Mouse (Mus musculus) testis, postnatal 10 days (tissue): ENCODE results near the gene Rptor.

Experiments
- DNase-seq: peaks from one replicate; pipeline ENCODE4 v3.0.0; 2021; ENCODE audit warnings: low spot score

The Rptor gene

DNA sequence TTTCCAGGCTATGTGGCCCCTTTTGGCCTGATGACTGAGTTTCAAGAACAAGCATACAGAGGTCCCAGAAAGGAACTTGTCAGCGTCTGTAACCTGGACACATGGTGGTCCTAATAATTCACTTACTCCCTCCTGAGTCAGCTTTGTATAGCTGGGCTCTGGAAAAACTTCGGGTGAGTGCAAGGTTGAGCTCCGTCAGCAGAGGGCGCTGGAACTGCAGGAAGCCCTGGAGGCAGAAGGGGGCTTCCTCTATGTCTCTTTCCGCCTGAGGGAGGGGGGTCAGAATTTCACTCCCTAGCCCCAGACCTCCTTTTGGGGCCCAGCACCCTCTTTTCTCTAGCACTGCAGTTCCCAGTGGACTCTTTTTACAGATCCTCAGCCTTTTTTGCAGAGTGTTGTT is 306.7 kb downstream of the Rptor start:
- DNase-seq, result peak; percentile 90

DNA sequence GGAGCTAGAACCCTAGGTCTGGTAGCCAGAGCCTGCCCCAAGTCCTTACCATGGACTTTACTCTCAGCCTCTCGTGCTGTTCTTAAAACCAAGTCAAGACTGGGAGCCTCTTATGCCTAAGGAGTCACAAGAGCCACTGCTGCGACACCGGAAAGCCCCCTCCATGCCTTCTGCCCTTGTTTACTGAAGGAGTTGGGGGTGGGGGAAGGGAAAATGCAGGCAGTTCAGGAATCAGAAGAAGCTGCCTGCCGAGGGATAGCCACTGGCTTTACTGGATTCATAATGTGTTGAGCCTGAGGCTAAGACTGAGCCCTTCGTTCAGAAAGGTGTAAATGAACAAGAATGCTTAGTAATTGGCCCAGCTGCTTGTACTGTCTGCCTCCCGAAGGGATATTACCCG is 310.1 kb downstream of the Rptor start:
- no peak for DNase-seq

DNA sequence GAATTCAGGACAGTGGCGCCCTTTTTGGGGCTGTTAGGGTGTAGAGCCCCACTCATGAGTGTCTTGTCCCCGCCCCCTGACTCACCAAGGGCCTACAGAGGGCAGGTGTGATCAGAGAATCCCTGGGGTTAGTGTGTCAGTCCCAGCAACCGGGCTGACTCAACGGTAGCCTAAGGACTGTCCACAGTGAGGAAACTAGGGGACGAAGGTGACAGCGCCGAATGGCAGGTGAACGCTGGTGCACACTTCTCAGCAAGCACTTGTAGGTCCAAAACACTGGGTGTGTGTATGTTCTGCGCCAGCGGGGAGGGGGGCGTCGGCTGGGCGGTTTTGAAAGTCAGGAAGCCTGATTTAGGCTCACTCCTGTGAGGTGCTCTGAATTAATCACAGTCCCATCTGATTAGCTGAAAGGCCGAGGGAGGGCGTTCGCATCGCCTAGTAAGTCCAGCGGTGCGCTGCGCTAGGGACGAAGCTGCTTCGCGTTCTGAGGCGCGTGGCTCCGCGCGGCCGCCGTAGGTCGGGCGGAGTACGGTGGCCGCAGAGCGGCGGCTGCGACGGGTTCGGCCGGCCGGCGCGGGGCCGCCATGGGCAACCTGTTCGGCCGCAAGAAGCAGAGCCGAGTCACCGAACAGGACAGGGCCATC is 310.7 kb downstream of the Rptor start, which contains the start of gene Chmp6:
TSS of gene Chmp6 (plus strand) at position 151 of the 644 bp plus-strand sequence.
- peak; percentile 95 for DNase-seq

DNA sequence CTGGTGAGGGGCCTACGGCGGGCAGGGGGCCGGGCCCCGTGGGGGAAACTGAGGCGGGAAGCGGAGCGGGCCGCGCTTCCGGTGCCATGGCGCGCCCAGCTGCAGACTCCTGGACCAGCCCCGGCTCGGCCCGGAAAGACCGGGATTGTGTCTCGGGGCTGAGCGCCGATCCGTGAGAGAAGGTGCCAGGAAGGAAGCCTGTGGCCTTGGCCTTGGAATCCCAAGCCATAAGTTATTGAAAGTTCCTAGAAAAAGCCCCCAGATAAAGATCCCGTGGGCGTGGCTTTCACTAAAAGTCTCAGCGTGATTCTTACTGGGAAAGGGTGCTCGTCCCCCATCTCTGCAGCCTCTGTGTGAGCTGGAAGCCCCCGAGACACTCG is 311.2 kb downstream of the Rptor start:
- no peak for DNase-seq

DNA sequence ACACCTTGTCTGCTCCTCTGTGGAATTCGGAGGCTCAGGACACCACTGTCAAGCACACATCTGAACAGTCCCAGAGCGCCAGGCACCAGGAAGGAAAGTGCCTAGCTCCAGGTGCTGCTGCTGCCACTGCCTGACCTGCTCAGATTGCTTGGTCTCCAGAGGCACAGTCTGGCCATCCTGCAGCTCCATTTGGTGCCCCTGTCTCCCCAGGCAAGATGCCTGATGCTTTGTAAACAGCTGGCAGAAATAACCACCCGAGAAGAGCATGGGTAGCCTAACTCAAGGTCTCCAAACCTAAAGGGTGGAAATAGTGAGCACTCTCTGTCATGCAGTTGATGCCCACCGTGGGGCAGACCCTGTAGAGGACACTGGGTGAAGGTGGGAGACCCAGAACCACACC is 311.7 kb downstream of the Rptor start:
- DNase-seq, result no peak

DNA sequence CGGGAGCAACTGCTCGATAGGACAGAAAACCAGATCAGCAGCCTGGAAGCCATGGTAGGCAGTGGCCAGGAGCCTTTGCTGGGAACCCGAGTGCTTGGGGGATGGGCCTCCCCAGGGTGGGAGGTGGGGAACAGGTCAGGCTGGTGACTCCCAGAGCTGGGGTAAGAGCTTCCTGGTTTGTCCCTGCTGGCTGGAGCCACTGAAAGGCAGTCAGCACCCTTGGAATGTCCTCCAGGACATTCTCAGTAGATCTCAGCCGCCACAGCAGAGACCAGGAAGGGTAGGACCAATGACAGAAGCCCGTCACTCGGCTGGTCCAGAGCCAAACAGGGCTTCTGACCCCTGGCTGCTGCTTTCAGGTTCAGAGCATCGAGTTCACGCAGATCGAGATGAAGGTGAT is 313.0 kb downstream of the Rptor start:
- no peak for DNase-seq

DNA sequence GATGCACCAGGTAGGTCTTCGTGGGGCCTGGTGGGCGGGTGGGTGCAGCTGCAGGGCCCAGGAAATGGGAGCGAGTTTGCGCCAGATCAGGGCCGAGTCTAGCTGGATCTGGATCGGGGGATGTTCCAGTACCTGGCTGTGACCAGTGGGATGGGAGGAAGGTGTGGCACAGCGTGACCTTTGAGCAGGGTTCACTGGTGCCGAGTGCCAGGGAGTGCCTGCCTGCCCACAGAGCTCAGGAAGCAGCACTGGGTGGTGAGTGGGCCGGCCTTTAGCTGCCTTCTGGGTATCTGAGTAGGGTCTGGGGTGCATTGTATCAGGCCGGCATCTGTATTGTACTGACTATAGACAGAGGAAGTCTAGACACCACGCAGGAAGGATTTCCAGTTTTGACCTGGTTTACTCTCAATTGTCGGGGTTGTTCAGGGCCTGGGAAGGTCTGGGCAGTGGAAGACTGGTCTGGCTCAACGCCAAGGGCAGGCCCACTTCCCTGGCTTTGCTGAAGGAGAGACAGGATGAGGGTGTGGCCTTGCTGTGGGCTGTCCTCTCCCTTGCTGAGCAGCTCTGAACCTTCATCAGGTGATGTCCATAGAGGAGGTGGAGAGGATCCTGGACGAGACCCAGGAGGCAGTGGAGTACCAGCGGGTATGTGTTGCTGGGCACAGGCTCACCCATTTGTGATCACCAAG is 313.5 kb downstream of the Rptor start:
- peak; percentile 65 for DNase-seq

DNA sequence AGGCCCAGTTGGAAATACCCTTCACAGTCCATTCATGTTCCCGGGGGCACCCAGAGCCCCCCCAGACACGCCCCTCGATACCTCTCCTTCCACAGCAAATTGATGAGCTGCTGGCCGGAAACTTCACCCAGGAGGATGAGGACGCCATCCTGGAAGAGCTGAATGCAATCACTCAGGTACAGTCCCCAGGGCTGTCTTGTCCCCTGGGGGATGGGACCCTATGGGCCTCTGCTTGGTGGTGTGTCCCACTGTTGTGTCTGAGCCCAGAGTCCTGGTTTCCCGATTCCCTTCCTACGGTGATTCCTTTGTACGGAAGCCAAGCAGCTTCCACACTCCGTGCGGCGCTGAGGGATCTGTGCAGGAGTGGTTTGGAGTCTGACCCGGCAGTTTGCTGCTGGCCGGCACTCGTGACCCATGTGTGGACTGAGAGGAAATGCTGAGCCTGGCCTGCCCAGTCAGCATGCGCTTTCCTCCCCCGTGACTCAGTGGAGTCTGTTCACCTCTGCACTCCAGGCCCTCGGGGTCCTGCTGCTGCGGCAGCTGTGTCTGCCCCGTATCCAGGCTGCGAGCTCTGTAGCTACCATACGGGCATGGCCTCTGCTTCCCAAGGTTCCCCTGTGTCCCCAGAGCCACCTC is 314.2 kb downstream of the Rptor start:
- DNase-seq, result no peak

DNA sequence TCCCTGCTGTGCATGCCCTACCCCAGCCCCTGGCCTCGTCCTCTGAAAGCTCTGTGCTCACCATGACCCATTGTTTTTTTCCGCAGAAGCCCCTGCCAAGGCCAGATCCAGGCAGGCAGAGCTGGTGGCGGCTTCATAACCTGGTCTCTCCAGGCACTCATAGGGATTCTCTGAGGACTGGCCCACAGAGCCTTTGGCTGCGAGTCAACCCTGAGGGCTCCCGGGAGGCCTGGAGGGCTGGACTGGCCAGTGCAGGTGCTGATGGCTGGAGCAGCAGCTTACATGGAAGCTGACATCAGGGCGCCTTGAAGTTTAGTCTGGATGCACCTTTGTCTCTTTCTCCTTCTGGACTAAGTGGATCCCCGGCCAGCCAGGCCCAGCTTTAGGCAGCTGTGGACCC is 315.8 kb downstream of the Rptor start:
- no peak for DNase-seq

DNA sequence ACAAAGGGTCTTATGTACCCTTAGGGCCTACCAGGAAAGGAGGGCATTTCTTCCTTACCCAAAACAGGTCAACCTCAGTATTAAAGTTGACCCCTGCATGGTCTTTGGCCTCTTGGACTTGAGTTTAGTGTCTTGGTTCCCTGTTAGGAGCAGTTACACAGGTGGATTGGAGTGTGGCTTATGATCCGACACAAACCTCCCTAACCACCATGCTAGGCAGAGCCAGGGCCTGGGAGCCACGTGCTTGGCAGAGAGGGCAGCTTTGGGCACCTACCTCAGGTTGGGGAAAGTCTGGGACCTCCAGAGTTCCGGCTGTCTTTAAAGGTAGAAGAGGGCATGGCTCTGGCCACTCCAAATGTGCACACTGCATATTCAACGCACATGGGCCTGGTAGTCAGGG is 316.7 kb downstream of the Rptor start:
- DNase-seq, result no peak

DNA sequence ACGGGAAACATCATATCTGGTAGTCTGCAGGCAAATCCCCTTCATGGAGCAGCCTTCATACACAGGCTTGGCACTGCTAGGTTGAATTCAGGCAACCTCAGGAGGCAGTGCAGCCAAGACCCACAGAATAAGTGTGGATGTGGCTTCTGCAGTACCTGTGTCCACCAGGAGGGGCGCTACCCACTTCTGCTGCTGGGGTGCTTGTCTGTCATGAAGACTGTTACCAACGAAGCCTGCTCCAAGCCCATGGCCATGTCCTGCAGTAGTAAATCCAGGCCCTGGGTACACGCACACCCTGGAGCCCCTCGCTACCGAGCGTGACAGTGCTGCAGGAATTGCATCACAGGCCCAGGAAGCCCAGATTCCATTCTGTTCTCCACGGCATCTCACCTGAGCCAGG is 317.2 kb downstream of the Rptor start:
- DNase-seq, result peak; percentile 89

DNA sequence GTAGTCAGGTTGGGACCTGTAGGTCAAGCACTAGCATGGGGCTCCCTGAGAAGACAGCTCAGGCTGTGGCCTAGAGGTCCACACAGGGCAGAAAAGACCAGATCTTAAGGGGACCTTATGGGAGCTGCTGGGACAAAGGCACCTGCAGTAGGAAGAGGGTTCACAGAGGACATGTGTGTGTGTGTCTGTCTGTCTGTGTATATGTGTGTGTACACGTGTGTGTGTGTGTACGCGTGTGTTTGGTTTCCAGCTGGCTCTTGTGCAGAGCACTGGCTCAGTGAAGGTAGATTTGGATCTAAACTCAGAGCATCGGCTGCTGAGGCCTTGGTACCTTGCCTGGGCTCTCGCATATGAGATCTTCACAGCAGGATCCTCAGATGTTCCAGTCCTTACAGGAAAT is 318.0 kb downstream of the Rptor start:
- DNase-seq, result no peak

DNA sequence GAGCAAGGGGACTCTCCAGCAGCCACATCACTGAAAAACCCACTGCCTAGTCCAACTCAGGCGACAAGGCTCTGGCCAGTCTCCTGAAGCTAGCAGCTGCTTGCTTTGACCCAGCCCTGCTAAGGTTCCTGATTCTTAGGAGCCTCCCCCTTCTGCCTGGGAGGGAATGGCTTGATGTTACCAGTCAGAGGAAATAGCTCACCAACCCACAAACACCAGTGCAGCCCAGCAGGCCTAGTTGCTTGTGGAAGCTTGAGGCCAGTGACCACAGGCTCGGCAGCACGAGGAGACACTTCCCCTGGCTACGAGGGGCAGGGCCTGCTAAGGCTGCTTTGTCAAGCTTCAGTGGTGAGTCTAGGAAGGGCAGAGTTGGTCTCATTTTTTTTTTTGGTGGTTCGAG is 322.5 kb downstream of the Rptor start:
- DNase-seq, result no peak

DNA sequence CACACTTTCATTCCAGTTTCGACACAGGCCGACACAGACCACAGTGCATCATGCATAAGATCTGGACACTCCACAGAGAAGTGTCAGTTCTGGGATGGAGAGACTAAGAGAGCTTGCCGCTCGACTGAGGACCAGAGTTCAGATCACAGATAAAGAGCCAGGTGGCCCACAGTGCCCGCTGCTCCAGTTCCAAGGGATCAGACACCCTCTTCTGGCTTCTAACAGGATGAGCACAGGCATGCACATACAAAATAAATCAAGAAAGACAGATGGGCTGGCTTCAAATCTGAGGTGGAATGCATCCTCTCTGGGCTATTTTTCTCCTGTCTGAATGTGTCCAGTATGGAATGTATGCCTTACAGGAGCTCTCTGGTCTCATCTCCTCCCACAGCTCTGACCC is 324.1 kb downstream of the Rptor start:
- DNase-seq, result no peak

DNA sequence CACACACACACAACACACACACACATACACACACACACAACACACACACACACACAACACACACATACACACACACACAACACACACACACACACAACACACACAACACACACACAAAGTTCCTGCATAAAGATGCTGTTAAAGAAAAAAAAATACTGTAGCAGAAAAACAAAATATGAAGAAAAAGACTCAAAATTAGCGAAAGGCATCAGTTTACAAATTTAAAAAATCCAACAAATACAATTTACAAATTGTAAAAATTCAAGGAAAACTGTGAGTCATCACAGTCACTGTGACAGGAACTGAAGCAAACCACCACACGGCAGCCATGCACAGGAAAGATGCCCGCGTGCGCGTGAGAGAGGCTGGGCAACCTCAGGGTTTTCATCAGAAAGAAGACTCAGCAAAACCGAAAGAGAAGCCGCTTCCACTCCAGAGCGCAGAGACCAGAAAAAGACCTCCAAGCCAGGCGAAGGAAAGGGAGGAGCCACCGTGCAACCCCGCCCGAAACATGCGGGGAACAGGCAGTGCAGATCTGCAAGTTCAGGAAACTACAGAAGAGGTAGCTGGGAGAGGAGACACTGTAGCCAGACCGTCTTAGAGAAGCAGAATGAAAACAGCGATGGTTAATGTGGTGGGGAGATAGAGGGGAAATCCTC is 325.4 kb downstream of the Rptor start:
- DNase-seq, result no peak

DNA sequence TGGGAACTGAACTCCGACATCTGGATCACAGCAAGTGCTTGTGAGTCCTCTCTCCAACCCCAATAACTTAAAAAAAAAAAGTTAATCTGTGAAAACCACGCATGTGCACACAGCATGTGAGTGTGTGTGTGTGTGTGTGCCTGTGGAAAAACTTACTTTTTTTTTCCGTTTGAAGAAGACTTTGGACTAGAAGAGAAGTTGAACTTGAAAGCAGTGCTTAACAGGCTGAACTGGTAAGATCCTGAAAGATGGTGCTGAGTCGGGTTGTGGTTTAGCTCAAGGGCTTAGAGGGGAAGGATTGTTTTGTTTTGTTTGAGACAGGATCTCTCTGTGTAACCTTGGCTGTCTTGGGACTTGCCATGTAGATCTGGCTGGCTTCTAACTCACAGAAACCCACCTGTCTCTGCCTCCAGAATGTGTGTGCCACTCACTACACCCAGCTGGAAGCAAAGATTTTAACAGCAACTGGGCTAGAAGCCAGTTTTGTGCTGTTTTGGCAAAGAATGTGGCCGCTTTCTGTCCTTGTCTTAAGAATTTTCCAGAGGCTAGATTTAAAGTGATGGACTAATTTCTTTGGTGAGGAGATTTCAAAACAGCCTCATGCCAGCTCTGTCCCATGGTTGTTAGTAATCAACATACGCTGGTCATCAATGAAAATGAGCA is 327.0 kb downstream of the Rptor start:
- DNase-seq, result no peak

DNA sequence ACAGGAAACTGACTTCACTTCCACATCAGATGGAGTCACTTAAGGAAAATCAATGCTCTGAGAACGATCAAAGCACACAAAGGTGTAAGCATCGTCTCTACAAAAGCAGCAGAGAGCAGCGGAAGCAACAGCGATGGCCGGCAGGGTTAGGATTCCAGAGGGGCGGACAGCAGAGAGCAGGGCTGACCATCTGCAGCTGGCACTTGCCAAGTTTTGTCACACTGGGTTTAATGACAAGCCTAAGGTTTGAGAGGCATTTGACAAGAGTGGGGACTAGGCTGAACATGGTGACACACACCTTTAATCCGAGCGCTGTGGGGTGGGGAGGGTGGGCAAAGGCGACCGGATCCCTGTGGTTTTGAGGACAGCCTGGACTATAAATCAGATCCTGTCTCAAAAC is 329.1 kb downstream of the Rptor start:
- DNase-seq, result no peak

DNA sequence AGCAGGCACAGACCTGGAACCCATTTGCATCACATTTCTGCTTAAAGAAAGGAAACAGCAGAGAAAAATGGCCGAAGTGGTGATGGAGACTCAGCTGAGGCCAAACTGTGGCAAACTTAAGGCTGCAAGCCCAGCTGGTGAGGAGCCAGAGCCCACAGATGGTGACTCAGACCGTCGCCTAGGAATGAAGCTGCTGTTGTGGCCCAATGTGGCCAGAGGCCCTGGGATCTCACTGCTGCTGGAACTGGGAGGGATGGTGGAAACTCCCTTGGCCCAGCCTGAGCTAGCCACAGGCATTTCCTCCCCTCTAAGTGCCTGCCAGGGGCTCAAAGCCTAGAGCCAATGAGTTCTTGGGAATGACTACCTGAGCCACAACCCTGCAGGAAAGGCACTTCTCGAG is 330.4 kb downstream of the Rptor start:
- no peak for DNase-seq

DNA sequence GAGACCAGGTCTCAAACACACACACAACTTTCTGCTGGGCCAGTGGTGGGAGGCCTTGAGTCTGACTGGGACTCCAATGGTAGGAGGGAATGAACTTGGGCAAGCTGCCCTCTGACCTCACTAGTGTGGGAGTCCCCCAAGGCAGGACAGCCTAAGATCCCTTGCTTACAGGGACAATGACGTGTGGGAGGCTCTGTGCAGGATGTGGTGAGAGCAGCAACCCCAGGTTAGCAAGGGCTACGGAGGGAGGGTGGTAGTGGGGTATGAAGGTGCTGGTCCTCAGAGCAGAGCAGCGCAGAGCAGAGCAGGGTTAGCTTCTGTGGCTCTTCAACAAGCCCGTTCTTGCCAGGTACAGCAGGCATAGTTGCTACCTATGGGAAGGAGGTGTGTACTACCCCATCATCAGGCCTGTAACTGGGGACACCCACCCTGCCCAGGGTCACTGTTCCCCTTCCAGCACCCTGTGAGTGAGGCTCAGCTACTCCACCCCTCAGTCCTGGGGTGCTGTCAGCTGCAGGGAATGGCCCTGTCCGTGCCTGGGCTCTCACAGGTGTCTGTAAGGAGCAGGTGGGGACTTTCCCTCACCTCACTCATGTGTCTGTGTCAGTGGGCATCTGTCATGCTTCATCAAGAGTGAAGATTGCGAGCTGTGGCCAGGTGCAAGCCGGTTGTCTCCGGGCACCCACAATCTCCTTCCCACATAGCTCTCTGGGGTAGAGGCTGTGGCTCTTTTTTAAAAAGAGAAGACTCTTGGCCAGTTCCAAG is 331.3 kb downstream of the Rptor start:
- DNase-seq, result no peak

DNA sequence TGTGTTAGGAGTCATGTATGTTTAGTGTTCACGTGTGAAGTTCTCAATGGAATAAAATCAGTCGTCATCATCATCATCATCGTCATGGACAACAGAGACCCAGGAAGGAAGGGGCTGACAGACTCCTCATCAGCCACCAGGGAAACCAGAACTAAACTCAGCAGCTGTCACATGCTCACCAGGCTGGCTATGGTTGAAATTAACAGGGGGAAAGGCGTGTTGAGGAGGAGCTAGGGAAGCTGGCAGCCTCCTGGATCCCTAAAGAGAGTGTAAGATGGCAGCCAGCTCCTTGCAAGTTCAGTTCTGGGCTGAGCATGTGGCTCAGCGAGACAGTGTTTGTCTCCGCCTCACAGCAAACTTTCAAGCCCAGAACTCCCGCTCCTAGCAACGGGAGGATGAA is 332.1 kb downstream of the Rptor start:
- no peak for DNase-seq

DNA sequence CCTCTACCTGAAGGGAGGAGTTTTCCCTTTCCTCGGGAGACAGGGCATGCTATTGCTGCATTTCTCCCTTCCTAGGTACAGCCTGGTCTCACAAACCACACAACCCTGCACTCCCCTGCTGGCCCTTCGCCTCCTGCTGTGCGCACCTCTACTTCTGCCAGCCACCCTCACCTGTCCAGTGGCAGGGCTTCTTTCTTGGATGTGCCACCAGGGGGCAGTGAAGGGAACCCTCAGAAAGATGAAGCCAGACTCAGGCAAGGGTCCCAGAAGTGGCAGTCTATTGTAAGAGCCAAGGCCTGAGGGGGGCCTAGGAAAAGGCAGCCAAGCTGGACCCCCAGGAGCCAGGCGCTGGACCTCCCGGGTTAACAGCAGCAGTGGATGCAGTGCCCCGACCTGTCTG is 332.8 kb downstream of the Rptor start:
- DNase-seq, result peak; percentile 83

DNA sequence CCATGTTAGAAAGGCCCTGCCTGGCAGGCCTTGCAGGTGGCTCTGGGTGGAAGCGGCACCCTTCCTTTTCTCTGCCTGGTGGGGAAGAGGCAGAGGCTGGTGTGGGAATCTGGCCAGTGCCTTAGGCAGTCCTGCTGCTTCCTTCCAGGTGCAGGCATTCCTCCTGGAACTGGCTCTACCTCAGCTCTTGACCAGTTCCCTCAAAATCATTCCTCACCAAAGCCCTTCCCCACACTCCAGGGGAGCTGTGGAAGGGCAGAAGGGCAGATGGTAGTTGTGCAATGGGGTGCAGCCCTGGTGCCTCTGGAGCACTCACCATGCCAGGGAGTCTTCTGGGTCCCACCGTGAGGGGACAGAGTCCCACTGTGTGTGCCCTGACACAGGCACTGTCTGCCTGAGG is 333.8 kb downstream of the Rptor start:
- no peak for DNase-seq
